Mouse (Mus musculus): ENCODE measurements at regions not wholly inside any gene's neighbourhood (a gene's known extent, or its start where the extent isn't known, plus 50 kb on each side); places are given as distances from the start of the nearest gene placed in this dataset.
A peak's percentile ranks its signal among the peaks of the same experiment; 100 is the strongest.

DNA sequence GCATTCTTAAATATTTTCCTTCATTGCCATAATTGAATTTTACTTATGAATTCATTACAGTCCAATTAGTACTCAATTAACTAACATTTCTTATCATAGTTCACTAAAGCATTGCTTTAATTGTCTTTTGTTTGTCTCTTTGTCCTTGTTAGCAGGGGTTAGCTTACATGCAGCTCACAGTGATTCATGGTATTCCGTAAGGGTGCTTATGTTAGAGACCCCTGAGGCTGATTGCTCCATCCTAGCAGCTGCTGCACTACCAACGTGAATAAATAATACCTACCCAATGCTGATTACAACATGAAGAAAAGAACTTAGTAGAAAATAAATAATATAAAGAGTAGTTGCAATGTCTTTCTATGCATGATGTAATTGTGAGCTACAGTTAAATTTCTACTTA lies 791.4 kb downstream of the Epha7 start:
- DNase-seq (ENCODE audit: low read depth, low spot score) = no peak

DNA sequence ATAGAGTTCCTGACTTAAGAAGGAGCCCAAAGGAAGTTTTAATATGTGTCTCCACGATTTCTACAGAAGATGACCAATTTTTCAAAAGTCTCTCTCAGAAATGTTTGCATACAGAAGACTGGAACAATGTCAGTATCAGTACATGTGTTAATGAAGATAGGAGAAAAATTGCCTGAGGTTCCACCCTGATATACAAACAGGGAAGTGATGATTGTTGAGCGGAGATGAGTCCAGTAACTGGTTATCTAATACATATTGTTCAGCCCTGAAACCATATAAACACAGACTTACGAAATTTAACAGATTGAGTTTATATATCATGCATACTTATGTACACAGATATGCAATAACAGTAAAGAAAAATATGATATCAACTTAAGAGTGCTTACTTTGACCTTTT lies 805.0 kb downstream of the Epha7 start:
- no peak for DNase-seq (ENCODE audit: low read depth, low spot score)

DNA sequence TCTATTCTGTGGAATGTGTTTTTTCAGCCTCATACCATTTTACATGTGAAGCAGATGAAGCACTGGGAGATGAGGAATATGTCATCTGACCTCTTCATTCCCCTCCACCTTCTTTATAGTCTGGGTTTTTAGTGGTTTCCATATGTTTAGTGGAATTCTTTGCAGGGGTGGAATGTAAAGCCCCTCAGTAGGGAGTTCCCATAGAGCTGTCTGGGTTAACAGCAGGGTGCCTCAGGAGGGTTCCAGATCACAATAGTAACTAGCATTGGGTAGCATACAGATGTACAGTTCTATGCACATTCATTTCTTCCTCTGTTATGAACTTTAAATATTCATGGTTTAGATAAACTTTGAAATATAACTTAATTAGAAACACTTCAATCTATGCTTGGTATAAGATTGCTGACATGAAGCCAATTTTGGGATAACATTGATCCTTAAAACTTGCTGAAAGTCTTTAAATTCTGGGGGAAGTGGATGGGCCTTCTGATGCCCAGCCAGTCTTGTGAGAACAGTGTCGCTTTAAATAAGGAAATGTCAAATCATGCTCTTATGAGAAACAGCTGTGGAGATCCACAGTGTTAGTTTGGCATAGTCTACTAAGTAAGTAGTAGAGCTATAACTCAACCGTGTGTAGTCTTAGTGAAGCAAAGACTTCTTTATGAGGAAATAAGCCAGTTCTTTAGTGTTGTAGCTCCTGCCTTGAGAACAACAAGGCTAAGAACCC lies 832.1 kb downstream of the Epha7 start:
- no peak for DNase-seq (ENCODE audit: low read depth, low spot score)

DNA sequence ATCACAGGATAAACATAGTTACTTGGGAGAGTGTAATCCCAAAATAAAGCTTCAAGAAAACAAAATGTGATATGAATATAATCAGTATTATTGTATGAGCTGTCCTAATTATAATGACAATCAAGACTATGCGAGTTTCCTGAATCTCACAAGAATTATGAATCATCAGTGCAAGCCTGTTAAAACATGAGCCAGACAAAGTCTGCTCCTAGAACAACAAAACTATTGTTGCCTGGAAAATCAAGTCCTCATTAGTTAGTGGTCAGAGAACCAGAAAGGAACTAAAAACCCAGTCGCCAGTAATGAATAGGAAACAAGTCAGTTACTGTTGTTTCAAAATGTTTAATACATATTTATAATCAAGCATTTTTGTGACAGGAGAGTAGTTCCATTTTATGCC lies 841.0 kb downstream of the Epha7 start:
- DNase-seq (ENCODE audit: low read depth, low spot score) = no peak

DNA sequence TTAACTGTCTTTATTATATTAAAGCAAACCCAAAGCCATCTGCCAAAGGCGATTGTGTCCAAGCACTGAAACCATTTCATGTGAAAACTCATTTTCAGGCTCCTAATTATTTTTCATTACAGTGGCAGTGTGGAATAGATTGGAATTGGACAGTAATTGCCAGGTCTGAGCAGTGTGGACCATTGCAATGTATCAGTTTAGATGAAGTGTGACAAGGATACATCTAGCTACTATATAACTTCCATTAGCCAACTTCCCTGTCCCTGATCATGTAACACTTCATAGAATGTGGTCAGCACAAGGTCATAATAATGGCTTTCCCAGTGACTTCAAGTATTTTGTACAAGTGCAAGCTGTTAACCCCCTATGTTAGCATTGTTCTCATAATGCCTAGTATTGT lies 842.7 kb downstream of the Epha7 start:
- DNase-seq (ENCODE audit: low read depth, low spot score) = no peak

DNA sequence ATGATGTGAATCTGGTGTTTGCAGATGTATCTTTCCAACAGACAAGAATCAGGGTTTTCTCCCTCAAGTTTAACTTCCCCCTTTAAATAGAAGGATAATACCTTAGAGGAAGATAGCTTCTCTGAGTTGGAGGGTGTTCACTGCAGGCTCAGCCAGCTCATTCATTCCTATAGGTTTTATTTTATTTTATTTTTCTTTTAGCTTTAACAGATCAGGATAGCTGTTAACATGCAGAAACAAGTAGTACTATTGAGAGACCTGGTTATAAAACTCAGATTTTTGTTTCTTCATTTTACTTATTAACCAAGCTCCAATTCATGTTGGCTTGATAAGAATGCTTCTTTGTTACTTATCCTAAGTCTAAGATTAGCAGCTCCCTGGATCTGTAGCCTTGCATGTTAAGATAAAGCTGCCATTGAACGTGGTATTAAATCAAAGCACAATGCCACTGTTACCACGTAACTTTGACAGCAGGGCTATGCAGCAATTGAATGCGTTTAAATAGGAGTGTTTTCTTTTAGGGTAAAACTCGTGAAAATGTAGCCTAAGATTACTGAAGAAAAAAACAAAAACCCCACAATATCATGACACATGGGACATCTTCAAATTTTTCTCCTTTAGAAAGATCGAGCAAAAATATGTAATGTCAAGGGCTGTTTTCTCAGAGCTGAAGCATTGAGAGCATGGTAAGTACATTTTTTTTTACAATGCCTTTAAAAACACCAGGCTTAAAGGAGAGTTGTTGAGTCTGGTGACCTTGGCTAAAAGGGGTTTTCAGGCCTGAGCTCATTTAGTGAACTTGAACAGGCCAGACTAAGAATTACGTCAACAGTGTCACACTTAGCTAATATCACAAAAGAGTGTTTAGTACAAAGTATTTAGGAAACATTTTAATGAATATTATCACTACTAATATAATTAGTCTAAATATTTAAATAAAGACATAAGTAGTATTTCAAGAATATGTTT lies 848.5 kb downstream of the Epha7 start:
- no peak for DNase-seq (ENCODE audit: low read depth, low spot score)

DNA sequence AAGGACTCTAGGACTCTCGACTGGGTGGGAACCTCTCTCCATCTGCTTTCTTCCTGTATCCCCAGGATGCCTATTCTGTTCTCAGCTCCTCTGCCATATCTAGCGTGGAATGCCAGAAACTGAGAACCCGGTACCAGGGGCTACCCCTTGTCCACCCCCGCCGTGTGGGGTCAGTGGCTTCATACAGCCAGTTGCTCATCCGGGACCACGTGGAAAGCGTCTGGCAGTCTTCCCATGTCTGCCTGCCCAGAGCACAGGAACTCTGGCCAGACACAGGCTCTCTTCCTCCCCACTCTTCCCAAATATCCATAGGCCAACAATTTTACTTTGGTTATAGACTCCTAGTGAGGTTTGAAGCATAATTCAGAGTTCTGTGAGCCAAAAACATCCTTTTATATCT lies 852.6 kb downstream of the Epha7 start:
- no peak for DNase-seq (ENCODE audit: low read depth, low spot score)

DNA sequence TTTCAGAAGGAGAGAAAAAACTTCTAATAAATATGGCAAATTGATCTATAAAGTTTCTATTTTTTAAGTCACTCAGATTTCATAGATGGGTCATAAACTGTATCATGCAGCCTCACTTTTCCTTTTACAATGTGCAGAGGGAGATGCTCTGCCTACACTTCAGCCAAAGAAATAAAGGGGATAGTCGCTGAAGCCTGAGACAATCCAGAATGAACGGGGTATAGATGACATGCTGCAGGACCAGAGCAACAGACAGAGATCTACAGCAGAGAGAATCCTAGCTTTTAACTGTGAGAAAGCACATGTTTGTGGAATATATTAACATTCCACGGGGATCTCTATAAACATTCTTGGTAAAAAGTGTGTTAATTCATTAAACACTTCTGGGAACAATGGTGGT lies 881.2 kb downstream of the Epha7 start:
- no peak for DNase-seq (ENCODE audit: low read depth, low spot score)

DNA sequence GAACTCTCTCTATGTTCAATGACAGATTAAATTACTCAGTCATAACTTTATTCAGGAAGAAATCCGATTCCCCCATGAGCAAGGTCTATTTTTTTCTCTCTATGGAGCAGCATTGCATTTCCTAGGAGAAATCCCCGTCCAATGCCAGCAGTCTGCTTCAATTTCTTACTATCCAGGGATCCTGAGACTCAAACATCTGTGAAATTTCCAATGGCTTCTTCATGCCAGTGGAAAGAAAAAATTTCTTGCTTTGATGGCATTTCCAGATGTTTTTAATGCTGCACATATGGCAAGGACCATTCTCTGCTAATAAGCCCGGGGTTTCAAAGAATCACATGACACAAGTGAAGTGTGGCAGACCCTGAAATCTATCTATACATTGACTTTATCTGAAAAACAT lies 919.6 kb downstream of the Epha7 start:
- peak; percentile 59 for DNase-seq (ENCODE audit: low read depth, low spot score)

DNA sequence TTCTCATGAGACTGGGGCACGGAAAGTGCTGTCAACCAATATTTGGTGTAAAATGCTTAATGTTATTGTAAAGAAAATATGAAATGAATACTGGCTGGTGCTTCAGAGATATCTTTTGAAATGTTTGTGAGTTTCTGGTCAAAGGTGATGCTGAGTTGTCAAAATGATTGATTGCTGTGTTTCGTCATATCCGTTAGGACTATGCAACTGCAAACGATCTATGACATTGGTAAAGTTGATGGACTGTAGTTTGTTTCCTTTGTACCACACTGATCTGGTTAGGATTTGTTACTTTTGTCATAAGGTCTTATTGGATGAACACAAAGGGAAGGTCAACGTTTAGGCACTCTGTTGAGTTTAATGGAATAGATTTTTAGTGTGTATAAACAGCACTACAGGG lies 929.1 kb downstream of the Epha7 start:
- no peak for DNase-seq (ENCODE audit: low read depth, low spot score)

DNA sequence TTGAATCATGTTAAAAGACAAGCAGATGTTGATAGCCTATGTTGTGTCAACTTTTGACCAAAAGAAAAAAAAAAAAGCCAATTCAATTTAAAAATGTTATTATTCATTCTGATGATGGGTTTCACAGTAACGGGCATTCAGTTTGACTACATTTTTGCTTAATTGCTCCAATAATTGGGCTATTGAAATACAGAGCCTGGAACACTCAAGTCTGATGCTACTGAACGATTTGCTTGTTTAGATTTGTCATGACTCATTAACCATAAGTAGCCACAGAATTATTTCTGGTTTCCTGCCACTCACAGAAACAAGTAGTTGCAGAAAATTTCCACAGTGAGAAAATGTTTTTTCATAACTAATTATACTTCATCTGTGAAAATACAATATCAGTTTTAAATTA lies 929.8 kb downstream of the Epha7 start:
- no peak for DNase-seq (ENCODE audit: low read depth, low spot score)

Measured in forelimb bud, embryonic 11.5 days (tissue).